Mouse (Mus musculus) telencephalon, adult 2 months (tissue): ENCODE measurements at regions not wholly inside any gene's neighbourhood (a gene's known extent, or its start where the extent isn't known, plus 50 kb on each side); places are given as distances from the start of the nearest gene placed in this dataset.

Experiments used
- DNase-seq: peaks from one replicate; pipeline ENCODE4 v3.0.0-alpha.2; 2011; ENCODE audit warnings: low read depth, low spot score

- DNase-seq = peak; percentile 55
Measured at GRCm38 (mm10) chr16:79718230-79718629, 627.3 kb upstream of the Tmprss15 start.

DNA sequence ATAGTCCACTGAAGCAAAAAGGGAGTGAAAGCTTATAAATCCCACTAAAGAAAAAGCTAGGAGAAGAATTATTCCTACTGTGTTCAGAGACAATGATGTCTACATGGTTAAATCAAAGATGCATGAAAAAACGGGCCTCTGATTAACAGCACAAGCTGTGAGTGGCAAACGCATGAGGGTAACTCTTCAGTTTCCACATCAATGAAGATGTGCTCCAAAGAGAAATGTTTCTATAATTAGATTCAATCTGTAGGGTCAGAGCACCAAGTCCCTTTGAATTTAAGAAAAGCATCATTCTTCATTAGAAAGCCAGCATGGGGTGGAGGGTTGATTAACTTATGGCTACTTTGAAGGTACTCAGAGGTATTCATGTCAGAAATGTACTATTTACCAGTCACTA, 601.5 kb upstream of the Tmprss15 start:
- DNase-seq = no peak

DNA sequence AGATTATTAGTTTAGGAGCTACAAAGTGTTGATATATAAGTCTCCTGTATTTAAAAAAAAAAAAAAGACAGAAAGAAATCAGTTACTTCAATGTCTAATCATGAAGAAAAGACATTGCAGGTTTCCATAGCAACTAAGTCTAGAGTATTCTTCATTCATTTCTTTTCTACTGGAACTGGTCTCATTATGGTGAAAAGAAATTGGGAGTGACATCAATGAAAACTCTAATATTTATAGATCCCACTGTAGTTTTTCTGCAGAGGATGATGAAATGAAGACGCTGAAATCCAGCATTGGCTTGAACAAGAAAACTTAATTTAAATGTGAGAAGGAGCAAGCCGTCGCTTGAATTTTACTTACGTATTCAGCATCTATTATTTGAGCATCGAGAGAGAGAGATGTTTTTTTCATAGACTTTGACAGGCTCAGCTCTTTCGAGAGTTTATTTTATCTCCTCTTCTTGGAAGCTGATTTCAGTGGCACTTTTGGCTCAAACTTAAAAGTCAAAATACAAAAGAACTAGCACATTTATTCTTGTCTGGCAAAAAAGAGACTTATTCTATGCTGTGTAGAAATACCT, 560.4 kb upstream of the Tmprss15 start:
- peak; percentile 62 for DNase-seq

DNA sequence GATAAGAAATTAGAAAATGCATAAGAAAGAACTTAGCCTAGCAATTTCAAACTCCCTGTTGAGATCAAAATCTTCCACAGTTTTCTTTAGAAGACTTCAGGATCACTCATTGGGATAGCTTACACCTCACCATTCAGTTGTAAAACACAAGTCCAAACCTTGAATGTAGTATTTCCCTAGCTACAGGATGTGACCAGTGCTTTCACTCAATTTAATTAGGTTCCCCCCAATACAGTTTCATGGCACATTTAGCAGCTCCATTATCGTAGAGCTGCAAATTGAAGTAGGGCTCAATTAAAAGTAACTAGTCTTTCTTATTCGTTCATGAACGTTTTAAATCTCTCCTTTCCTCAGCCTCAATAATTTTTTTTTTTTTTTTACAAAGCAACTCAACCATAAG, 550.0 kb upstream of the Tmprss15 start:
- DNase-seq = no peak

DNA sequence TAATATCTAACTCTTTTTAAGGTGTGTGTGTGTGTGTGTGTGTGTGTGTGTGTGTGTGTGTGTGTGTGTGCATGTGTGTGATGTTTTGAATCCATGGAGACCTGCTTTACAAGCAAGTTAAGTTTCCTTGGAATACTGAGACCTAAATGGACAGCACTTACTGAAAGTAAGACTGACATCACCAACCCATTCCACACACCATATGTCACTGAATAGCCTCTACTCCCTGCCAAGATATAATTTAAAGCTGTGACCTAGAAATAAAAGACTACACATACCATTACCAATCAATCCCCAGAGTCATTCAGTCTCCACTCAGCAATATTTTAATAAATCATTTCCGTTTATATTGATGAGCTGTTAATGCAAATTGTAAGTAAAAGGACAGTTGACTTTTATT, 536.2 kb upstream of the Tmprss15 start:
- DNase-seq = no peak

- DNase-seq = no peak
Measured at GRCm38 (mm10) chr16:79611002-79611401, 520.1 kb upstream of the Tmprss15 start.

DNA sequence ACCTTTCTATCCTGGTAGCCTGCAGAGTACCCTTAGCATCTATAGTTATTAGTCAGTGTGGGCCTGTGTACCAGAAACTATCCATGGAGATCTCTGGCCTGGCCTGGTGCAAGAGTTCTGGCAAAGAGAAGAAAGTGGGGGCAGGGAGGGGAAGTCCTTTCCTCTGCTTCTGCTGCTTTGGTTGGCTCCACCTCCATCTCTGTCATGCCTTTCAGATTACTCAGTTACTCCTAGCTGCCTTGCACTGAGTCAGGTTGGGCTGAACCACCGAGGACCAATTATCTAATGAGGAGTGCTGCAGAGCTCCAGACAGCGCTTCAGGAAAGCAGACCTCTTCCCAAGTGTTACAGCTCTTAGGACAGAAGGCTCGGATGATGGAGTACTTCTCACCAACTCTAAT, 500.0 kb upstream of the Tmprss15 start:
- no peak for DNase-seq

DNA sequence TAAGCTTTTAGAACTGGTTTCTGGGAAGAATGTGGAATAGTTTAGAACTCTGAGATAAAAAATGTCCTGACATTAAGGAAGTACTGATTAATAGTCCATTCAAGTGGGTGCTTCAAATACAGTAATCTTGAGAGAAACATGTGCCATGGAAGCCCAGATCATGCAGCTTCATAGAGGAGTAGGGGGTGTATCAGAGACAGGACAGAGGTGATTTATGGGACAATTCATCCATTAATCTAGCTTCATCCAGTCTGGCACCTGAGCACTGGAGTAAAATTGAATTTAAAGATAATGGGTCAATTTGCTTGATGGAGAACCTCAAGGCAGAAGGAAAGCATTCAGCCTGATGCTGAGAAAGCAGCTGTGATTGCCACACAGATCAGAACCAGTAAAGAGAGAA, 494.8 kb upstream of the Tmprss15 start:
- no peak for DNase-seq

- no peak for DNase-seq
Measured at GRCm38 (mm10) chr16:79570867-79571266, 480.0 kb upstream of the Tmprss15 start.

DNA sequence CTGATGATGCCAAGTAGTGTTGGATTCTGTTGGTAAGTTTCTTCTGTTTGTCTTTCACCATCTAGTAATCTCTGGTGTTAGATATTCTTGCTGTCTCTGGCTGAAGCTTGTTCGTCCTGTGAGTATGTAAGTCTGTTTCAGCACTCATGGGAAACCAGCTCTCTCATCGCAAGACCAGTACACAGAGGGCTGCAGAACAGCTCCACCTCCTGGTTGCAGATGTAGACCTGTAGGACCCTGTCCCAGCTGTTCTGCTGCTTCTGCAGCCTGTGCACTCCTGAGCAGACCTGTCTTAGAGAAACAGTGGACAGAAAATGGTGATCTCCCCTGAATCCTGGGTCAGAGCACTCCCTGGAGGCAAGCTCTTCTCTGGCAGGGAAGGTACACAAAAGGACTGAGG, 443.5 kb upstream of the Tmprss15 start:
- DNase-seq = no peak

DNA sequence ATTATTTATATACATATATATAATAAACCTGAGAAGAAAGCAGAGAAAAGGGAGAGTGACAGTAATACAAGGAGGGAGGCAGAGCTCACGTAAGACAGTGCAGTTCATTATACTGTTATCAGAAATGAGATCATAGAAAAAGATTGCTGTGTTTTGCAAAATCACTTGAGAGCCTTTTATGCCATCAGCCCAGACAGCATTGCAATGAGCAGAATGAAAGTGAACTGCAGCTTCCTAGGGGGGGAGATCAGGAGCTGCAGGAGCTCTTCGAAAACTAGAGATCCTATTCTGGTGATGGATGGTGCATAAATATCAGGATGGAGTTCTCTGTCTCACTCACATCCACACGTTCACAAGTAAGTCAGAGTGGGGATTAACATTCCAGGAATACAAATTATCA, 401.6 kb upstream of the Tmprss15 start:
- DNase-seq = no peak

GRCm38 (mm10) chr16:79450871-79451270, 360.0 kb upstream of the Tmprss15 start:
- no peak for DNase-seq

- no peak for DNase-seq
Measured at GRCm38 (mm10) chr16:79449732-79450131, 358.8 kb upstream of the Tmprss15 start.

DNA sequence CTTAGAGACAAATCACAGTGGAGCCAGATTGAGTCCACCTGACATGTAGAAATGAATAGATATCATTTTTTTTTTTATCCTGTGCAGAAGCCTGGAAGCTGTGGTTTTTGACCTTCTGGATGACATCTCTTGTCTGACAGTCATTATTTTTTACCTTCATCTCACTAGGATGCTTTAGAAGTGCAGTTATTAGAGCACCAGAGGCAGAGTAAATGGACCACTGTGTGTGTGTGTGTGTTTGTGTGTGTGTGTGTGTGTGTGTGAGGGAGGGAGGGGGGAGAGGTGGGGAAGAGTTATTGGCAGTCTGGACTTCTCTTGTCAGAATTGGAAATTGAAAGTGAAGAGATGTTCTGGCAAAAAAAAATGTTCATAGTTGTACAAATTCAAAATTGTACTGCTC, 316.5 kb upstream of the Tmprss15 start:
- DNase-seq = no peak

DNA sequence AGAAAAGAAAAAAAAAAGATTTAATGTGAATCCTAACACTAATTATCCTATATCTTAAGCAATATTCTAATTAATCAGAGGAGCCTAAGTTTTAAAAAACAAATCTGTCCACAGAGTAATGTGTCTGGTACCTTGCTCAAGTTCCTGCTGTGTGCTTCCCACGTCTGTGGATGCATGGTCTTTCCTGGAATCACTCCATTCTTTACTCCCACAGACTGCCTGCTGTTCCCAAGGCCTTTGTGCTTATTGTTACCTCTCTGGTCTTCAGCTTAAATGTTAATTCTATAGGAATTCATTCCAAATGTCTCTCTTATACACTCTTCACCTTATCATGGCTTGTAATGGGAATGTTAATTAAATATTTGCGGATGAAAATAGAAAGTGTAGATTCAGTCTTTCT, 315.3 kb upstream of the Tmprss15 start:
- DNase-seq = peak; percentile 63

GRCm38 (mm10) chr16:79404064-79404463, 313.2 kb upstream of the Tmprss15 start:
- no peak for DNase-seq

- DNase-seq = no peak
Measured at GRCm38 (mm10) chr16:79400100-79400499, 309.2 kb upstream of the Tmprss15 start.

- DNase-seq = peak; percentile 29
Measured at GRCm38 (mm10) chr16:79398476-79398875, 307.6 kb upstream of the Tmprss15 start.

GRCm38 (mm10) chr16:79394425-79394824, 303.5 kb upstream of the Tmprss15 start:
- no peak for DNase-seq

GRCm38 (mm10) chr16:79386421-79386820, 295.5 kb upstream of the Tmprss15 start:
- no peak for DNase-seq

DNA sequence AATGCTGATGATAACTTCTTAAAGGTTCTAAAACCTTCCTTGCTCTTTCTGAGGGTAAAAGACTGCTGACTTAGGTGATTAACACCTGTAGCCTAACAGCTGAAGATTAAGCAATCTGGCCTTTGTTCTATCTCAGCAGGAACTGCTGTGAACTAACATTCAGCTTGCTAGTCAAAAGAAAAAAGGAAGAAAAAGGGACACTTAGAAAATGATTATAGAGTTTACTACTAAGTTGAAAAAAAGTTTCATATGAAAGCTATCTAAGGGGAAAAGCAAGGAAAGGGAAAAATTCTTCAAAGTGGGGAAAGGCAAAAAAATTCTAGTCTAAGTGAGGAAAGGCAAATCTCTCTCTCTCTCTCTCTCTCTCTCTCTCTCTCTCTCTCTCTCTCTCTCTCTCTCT, 259.2 kb upstream of the Tmprss15 start:
- DNase-seq = no peak

DNA sequence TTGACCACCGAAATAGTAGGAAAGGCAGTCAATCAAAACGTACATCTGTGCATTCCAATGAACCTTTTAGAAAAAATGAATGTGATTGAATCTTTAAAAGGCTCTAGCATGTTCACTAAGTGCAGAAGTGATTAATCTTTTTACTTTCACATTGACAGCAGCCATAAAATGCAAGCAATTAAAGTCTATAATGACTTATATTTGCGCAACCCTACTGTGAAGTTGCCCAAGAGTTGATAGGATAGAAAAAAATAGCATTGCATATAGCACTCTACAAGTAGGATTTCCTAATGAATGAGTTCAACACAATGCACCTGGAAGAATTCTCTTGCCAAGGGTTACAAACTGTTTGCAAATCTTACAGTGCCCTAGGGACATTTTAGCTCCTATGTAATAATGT, 251.6 kb upstream of the Tmprss15 start:
- DNase-seq = no peak

DNA sequence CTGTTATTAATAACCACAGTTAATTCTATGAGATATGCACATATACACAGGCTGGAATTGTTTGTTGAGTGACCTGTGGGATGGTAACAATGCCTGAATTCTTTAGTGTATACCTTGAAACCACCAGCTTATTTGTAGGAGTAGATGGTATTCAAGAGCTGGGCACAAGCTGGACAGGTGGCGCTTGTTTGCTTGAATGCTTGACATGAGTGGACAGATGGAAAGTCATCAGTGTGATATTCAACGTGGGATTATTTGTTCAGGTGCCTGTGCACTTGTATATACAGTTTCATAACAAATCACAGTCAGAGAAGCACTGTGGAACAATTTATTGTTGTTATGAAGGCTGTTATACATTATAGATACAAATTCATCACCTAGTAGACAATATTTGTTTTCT, 245.5 kb upstream of the Tmprss15 start:
- no peak for DNase-seq

DNA sequence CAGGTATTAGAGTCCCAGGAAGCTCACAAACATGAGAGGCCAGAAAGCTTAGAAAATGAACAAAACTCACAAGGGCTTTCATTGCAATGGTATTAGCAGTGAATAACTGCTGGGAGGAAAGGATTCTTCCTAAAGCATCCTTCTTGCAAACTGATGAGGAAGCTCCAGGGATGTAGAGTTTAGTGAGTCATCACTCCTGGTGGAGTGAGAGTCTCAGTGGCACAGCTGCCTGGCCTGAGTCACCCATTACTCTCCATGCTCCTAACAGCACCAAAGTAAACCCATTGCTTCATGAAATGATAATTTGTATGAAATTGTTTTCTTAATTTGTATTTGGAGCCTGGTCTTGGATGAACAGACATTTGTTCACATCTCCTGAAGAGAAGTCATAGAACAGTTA, 245.1 kb upstream of the Tmprss15 start:
- DNase-seq = no peak
